Mouse (Mus musculus): ENCODE data around the gene Gabpb2.

Gabpb2 gene

DNA sequence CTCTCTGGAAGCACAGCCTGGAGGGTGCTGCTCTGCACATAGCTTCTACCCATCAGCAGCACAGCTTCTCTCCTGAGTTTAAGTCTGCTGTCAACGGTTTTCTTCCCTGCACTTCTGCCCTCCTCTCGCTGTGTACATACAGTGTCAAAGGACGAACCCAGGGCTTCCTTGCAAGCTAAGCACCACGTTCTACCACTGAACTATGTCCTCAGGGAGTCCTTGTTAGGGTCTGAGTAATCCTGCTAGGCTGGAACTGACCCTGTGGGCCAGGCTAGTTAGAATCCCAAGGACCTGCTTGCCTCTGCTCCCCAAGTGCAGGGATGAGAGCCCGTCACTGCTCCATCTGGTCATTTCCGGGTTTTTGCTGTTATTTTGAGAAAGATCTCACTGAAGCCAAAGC is 30.8 kb downstream of the Gabpb2 start:
- no peak for DNase-seq

DNA sequence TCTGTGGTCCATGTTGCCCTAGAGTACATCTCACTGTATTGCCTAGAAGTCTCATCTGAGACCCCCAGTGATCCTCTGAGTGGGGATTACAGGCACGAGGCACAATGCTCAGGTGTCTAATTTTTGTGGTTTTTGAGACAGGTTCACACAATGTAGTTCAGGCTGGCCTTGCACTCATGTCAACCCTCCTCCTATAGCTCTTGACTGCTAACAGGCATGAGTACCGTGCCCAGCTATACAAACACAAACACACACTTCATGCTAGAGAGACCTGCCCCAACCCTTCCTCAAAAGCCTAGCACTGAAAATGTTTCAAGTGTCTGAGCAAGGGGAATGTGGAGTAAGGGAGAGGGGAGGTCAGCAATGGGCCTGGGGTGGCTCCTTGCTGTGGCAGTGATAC is 31.6 kb downstream of the Gabpb2 start:
- no peak for DNase-seq

DNA sequence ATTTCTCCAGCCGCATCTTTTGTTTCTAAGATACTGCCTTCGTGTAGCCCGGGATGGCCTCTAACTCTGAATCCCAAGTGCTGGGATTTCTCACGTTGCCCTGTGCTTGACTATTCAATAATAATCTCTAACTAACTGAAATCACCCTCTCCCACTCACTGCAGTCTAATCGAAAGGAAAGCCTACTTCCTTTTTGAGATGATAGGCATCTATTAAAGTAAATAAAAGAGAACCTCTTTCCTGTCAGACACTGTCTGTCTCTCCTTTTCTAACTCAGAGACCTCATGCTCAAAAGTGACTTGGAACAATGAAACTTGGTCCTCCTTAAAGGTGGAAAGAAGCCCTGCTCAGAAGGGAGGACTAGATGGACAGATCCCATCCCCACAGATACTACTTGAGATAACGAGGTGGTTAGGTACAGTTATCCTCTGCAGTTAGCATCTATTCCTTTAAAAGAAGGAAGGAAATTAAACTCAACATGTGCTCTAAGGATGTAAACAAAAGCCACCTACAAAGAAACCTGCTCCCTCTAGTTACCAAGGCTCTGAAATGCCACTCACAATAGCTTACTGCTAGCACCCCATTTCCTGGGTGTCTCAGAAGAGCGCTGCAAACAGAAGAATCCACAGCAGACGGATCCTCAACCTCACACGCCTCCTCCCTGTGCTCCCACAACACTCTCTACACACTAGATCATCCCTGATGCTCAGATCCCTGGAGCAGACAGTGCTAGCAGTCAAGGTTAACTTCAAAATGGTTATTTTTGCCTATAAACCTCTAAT is 32.7 kb downstream of the Gabpb2 start:
- DNase-seq = no peak

DNA sequence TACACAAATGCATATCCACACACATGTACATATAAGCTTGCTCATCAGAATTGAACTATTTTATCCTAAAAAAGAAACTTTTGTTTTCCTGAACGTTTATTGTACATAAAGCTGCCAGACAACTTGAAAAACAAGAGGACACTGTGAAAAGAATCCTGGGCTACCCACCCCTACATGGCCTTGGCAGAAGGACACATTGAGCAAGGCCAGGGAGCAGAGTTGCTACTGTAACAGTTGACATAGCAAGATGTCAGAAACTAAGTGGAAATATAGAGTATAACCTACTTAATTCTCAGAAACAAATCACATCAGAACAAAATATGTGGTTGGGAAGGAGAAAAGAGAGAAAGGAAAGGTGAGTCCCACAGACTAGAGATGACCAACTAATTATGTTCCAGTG is 35.9 kb downstream of the Gabpb2 start:
- DNase-seq = no peak

DNA sequence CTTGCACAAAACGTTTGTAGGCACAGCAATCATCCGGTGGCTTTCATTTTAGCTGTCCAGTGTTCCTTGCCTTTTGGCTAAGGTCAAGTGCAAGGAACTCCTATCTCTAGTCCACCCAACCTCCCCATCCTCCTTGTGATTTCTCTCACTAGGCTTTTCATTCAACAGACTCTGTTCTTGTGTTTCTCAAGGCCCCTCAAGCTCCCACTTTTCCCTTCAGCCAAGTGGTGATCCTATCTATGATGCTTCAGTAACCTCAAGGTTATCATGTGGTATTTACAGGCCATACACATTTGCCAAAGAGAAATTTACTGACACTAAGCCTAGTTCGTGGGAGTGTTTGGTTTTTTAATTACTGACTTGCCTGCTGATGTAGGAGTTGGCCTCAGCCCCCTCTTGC is 37.8 kb downstream of the Gabpb2 start:
- no peak for DNase-seq

DNA sequence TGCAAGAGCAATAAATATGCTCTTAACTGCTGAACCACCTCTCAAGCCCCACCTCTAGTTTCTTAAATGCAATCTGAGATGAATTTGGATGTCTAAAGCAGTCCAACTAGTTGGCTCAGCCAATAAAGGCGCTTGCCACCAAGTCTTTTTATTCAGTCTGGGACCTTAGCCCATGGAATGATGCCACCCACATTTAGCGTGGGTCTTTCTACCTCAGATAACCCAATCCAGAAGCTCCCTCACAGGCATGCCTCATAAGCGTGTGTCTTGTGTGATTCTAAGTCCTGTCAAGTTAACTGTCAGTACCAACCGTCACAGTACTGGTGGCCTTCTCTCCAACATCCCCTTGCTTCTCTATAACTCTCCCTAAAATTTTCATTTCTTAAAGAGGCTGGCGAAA is 38.8 kb downstream of the Gabpb2 start:
- DNase-seq = no peak

DNA sequence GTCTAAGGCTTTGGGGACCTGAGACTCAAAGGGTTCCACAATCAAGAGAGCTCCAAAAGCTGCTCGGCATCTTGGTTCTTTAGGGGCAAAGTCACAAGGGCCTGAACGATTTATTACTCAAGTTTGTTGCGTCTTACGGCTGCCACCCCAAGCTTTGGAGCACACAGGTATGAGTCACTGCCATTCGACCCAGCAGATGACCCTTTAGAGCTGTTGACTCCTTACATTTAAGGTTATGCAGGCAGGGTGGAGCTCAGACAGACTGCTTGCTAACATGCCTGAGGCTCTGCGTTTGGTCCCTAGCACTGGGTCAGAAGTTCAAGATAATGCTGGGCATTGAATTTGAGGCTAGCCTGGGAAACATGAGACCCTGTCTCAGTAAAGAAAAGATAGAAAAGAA is 40.1 kb downstream of the Gabpb2 start:
- DNase-seq = no peak

DNA sequence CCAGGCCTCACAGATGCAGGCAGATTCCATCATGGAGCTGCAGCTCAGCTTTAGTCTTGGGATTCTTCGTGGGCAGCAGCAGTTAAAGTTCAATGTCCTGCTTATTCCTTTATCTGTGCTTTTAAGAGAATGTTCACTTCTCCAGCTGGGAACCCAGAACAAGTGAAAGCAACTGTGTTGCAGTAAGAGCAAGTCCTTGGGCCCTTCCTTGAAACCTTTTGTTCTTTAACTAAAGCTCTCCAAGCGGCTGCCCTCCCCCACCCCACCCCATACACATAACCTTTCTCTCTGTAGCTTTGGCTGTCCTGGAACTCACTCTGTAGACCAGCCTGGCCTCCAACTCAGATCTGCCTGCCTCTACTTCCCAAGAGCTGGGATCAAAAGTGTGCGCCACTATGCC is 41.2 kb downstream of the Gabpb2 start:
- DNase-seq = no peak

DNA sequence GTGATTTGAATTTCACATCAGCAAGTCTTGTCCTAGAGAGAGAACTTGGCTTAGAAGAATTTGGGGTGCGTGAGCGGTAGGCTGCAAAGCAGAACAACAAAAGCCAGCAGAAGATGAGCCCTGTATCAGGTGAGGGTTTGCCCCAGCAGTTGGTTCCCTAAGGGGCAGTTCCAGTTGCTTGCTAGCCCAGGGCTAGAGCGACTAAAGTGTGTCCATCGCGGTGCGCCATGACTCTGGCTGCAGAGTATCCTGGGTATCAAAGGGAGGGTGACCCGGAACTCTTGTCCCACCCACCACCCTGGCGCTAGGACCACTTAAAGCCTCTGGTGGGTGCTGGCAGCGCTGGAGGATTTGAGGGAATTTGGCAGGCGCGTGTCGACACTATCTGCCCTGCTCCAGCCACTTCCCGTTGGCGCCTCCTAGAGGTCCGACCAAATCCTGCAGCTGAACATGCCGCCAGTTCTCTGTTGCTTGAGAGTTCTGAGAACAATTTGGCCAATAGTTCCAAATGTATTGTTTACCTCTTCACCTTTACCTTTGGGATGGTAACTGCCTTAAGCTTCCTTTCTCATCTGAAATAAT is 43.6 kb downstream of the Gabpb2 start:
- DNase-seq = peak; percentile 84

DNA sequence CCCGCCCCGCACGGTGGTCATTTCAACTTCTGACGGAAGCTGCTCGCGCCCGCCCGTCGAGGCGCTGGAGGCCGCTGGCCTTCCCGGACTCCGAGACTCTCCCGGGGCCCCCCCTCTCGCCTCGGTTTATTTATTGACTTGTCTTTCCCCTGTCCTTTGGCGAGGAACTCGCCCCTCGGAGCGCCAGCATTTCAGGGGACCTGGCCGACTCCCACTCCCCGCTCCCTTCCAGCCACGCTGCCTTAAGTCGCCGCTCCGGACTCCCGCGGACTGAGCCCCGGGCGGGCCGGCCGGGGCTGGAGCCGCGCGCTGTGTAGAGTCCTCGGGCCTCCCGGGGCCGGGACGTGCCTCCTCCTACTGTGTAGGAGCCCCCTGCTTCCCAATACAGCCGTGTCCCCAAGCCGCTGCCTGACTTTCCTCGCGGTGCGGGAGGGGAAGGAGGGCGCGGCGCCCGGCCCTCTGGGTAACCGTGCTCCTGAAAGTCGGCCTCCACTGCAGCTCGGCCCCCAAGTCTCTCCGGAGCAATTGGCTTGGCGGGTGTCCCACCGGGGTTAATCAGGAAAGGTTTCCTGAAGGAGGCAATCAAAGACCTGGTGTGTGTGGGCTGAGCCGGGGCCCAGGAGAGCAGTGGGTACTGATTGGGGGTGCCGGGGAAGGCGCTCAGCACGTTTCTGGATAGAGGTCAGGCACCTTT is 44.3 kb downstream of the Gabpb2 start:
- peak; percentile 43 for DNase-seq

DNA sequence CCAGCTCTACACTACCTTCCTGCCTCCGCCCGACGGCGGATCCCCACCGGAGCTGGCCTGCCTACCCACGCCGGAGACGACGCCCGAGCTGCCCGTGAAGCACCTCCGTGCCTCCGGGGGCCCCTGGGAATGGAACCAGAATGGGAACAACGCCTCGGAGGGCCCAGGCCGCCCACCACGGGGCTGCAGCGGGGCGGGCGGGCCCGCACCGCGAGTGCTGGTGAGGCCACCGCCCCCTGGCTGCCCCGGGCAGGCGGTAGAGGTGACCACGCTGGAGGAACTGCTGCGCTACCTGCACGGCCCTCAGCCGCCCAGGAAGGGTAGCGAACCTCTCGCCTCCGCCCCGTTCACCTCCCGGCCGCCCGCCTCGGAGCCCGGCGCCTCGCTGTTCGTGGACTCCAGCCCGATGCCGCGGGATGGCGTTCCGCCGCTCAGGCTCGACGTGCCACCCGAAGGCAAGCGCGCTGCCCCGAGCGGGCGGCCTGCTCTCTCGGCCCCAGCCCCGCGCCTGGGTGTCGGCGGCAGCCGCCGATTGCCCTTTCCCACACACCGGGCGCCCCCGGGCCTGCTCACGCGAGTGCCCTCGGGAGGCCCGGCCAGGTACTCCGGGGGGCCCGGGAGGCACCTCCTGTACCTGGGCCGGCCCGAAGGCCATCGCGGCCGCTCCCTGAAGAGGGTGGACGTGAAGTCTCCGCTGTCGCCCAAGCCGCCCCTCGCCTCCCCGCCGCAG is 45.0 kb downstream of the Gabpb2 start:
- DNase-seq = peak; percentile 10

DNA sequence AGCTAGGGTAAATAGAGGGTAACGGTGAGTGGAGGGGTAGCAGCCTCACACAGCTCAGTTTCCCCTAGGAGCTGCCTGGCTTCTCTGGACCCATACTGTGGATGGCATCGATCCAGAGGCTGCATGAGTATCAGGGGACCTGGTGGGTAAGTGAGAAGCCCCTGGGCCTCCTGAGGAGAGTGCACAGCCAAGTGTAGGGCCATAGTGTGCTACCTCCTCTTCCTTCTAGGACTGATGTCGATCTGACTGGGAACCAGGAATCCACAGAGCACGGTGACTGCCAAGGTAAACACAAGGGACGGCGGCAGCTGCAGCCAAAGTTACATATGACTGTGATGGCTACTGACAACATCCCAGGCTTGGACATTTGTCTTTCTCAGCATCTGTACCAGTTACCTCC is 46.6 kb downstream of the Gabpb2 start:
- no peak for DNase-seq

DNA sequence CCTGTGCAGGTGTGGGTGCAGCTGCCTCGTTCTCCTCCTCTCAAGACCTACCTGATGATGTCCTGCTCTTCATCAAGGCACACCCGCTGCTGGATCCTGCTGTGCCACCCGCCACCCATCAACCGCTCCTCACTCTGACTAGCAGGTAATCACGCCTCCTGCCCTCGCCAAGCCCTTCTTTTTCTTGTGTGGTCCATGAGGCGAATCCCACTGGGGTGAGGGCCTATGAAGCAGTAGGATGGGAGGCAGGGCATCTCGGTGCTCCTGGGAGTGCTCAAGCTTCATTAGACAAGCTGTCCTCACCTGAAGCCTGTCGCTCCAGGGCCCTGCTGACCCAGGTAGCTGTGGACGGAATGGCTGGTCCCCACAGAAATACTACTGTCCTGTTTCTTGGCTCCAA is 47.7 kb downstream of the Gabpb2 start:
- DNase-seq = no peak

DNA sequence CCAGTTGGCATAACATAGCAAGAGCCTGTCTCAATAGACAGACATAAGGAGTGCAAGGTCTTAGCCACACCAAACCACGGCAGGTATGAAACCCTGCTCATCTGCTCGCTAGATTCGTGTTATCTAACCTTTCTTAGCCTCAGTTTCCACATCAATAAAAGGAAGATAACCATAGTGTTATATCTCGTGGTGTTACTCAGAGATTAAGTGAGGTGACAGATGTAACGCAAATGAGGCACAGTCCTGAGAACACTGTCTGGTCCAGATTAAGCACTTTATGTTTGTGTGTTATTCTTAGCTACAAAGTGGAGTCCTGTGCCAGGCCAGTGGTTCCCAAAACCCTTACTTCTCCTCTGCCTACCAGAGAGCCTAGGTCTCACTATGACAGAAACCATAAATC is 52.9 kb downstream of the Gabpb2 start:
- no peak for DNase-seq

DNA sequence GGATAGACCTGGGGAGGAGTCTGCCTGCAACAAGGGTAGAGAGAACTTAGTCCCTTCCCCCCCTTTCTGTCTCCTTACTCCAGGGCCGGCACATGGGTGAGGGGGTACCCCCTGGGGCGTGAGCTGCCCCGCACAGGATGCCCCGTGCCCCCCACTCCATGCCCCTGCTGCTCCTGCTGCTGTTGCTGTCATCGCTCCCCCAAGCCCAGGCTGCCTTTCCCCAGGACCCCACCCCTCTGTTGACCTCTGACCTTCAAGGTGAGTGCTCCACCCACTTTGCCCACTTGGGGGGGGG is 53.5 kb downstream of the Gabpb2 start:
- DNase-seq = no peak

DNA sequence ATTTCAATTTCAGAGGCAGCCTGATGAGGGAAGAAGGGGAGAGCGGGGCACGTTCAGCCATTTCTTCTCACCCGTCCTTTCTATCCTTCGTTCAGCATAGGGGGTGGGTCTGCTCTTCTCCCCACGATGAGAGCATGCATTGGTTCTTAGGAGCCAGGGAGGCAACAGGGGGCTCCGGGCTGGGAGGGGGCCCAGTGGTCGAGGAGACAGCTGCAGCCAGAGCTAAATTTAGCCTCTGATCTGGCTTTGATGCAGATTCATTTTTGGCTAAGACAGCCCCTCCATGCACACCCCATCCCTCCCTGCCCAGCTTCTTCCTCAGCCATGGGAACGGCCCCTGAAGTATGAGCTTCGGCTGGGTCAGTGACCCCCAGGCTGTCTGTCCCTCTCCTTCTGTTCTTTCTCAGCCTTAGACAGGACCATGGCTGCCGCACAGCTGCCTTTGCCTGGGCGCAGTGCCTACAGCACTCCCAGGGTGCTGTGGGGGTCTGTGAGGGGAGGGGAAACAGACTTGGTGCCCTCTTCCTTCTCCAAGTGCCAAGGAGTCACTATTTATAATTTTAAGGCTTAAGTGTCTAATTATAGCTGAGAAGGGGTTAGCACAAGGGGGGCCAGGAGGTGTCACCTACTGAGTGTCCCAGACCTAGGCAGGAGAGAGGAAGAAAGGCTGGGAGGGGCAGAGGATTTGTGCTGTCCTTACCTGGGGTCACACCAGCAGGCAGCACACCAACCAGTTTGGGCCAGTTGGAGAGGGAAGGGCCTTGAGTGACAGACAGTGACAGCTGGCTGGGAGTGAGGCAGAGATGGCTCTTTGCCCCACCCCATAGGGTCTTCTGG is 54.1 kb downstream of the Gabpb2 start:
- DNase-seq = no peak

DNA sequence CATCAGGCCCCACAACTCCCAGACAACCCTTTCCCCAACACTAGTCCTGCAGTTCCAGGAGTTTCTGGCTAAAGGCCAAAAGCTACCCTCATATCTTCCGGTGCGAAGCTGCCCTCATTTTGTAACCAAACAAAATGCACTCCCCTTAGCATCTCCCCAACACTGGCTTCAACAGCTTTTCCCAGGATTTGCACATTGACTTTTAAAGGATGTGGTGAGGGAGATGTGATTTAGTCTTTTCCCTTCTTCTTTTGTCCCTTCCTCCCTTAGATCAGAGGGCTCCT is 55.4 kb downstream of the Gabpb2 start:
- no peak for DNase-seq

DNA sequence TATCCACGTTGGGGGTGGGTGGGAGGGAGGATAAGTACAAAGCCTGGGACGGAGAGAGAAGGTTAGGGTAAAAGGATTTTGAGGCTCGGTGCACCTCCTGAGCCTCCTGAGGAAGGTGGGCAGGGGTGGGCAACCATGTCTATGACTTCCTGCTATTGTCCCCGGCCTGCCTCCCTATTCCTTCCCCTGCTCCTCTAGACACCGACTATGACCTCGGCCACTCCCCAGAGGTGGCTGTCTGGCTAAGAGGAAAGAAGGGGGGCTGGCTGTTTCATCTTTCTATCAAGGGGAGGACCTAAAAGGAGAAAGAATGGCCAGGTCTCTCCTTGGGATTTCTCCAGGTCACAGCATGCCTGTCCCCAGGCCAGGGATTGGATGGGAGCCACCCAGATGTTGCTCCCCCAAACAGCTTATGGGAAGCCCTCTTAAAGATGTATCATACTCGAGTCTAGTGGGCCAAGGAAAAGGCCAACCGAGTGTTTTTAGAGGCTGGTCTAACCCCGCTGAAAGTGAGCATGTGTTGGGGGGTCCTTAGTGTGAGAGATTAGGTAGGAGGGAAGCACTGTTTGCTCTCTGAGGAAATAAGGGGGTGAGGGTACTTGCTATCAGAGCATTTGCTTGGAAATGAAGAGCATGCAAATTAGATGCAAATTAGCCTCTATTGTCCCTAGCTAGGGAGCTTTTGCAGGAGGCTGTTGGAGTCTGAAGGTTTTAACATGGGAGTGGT is 55.9 kb downstream of the Gabpb2 start:
- peak; percentile 20 for DNase-seq

DNA sequence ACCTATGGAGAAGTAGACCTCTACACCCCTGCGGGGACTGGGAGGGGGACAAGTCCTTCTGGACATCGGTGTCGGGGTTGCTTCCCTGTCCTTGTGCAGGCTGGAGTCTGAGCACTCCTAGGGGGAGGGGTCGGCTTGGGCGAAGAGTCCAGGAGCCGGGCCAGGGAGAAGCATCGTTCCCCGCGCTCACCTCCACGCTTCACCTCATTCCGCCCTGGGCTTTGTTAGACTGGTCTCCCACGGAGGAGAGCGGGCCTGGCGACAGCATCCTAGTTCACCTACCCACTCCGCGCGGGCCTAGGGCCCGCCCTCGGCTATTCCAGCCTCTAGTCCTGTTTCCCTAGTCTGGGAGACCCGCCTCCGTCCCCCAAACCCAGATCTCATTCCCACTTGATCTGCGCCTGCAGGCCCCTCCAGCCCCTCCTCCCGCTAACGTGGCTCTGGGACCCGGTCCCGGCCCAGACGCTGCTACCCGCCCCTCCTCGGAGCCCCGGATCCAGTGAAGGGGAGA is 56.6 kb downstream of the Gabpb2 start:
- DNase-seq = peak; percentile 50

DNA sequence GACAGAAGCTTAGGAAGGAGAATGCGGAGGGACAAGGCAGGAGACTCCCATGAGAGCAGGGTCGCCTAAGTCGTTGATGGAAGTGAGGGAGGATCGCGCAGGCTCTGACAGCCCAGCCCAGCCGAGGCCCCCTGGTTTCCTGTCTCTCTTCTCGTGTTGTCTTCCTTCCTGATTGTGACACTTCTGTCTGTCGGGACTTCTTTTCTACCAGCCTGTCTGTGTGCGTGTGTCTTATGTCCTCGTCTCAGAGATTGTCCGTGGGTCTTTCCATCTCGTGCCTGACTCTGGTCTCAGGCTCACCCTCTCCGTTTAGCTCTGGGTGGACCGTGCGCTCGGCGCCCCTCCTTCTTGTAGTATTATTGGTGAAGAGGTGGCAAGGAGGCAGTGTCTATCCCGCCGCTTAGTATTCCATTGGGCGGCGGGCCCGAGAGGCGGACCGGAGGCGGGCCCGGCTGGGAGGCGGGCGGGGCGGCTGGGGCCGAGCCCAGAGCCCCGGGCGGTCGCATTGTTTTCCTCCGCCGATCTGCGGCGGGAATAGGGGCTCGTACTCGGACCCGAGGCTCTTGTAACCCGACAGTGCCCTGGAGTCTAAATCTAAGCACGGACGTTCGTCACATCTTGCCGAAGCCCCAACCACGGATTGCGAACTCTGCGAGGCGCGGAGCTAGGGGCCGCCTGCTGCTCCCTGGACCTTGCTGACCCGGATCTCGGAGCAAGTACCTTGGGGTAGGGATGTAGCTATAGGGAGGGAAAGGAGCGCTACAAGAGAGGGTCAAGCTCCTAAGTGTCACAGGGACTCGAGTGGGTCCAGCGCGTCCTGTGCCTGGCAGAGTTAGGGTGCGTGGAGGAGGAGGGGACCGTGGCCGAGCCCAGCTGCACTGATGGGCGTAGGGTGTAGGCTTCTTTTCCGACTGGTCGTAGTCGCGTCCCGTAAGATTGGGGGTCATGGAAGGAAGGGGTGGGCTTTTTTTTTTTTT is 57.4 kb downstream of the Gabpb2 start, which contains the start of gene Sema6c:
Gene Sema6c, plus strand, starts transcription at position 471 of the 977 bp plus-strand sequence.
- peak; percentile 95 for DNase-seq

DNA sequence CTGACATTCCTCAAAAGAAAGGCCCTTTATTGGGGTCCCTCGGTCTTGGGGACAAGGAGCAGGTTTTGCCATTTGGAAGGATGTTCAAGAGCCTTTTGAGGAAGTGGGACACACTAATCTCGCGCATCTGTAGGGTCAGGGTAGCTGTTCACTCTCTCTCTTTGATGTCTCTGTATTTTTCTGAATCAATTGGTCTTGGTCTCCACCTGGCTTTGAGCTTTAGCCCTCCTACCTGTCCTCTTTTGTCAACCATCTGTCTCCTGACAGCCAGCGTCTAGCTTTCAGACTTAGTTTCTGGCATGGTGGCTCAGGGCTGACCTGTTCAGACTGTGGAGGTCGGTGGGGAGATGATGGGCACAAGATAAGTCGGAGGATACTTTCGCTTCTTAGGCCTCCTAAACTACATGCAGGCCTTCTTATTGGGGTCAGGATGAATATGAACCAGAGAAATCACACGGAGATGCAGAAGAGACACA is 58.2 kb downstream of the Gabpb2 start:
- no peak for DNase-seq

All from embryo, embryonic 11 days (tissue).